Mouse (Mus musculus) skeletal muscle tissue, adult 2 months (tissue): ENCODE data around the gene Gas2l3.

ENCODE experiments used
- DNase-seq: peaks from one replicate; pipeline ENCODE4 v3.0.0-alpha.2; 2012; ENCODE audit warnings: low read depth, low spot score

Gene Gas2l3

GRCm38 (mm10) chr10:89443115-89443622, 598 bp downstream of the Gas2l3 start:
- peak; percentile 16 for DNase-seq

GRCm38 (mm10) chr10:89442640-89443039, 1.1 kb downstream of the Gas2l3 start:
- DNase-seq: no peak

- no peak for DNase-seq
Measured at GRCm38 (mm10) chr10:89441961-89442360, 1.8 kb downstream of the Gas2l3 start.

GRCm38 (mm10) chr10:89439380-89439779, 4.4 kb downstream of the Gas2l3 start:
- no peak for DNase-seq

GRCm38 (mm10) chr10:89437996-89438395, 5.8 kb downstream of the Gas2l3 start:
- no peak for DNase-seq

GRCm38 (mm10) chr10:89437472-89437871, 6.3 kb downstream of the Gas2l3 start:
- DNase-seq: no peak

GRCm38 (mm10) chr10:89435920-89436319, 7.8 kb downstream of the Gas2l3 start:
- DNase-seq: no peak

GRCm38 (mm10) chr10:89435413-89435812, 8.4 kb downstream of the Gas2l3 start:
- no peak for DNase-seq

GRCm38 (mm10) chr10:89434509-89435210, 9.1 kb downstream of the Gas2l3 start:
- no peak for DNase-seq

- no peak for DNase-seq
Measured at GRCm38 (mm10) chr10:89432743-89433142, 11.0 kb downstream of the Gas2l3 start.

GRCm38 (mm10) chr10:89430751-89431150, 13.0 kb downstream of the Gas2l3 start:
- no peak for DNase-seq

- no peak for DNase-seq
Measured at GRCm38 (mm10) chr10:89424800-89425393, 18.9 kb downstream of the Gas2l3 start.

- no peak for DNase-seq
Measured at GRCm38 (mm10) chr10:89424217-89424616, 19.6 kb downstream of the Gas2l3 start.

- DNase-seq: no peak
Measured at GRCm38 (mm10) chr10:89423164-89423778, 20.5 kb downstream of the Gas2l3 start.

- no peak for DNase-seq
Measured at GRCm38 (mm10) chr10:89422504-89423158, 21.1 kb downstream of the Gas2l3 start.

GRCm38 (mm10) chr10:89417966-89418365, 25.8 kb downstream of the Gas2l3 start:
- DNase-seq: no peak

- no peak for DNase-seq
Measured at GRCm38 (mm10) chr10:89415478-89415877, 28.3 kb downstream of the Gas2l3 start.

GRCm38 (mm10) chr10:89407551-89407950, 36.2 kb downstream of the Gas2l3 start:
- no peak for DNase-seq

- DNase-seq: no peak
Measured at GRCm38 (mm10) chr10:89406733-89407484, 36.9 kb downstream of the Gas2l3 start.

- no peak for DNase-seq
Measured at GRCm38 (mm10) chr10:89404936-89405335, 38.8 kb downstream of the Gas2l3 start.

GRCm38 (mm10) chr10:89400674-89401336, 43.0 kb downstream of the Gas2l3 start:
- DNase-seq: peak; percentile 45
